Mouse (Mus musculus): Measurements from ENCODE around the gene Zfp108. TPM values are rescaled to one million over a fixed set of nuclear protein-coding genes. Genes with fewer than 3 reads are reported as not detected.

Gene Zfp108
- polyA plus RNA-seq, 1 experiment from 2014 or later: 4.0 TPM

DNA sequence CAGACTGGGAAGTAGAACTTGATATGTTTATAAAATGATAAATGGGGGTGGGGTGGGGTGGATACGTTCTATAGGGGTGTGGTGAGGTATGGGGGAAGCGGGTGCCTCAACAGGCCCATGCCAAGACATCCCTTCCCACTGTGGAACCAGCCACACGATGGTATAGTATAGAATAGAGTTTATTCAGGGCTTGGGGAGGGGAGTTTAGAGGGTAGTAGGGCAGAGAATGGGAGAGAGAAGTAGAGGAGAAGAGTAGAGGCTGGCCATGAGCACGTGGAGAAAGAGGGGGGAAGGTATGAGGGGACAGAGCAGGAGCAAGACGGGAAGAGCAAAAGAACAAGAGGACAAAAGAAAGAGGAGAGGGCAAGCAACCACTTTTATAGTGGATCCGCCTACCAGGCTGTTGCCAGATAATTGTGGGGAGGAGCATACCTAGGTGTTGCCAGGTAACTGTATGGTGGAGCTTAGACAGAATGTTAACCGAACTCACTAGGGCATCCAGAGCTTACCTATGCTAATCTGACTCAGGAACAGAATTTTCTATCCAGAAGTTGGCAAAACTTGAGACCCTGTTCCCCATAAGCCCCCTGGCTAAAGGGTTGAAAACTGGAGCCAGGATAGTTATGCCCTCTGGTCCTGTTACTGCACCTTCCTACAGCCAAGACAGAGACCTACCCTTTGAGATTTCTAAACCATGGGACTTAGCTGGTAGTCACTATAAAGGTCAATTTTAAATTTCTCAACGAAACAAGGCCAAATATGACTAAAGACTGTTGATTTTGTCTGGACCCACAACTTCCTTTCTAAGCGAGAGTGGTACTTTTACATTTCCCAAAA lies 597 bp upstream of the Zfp108 start:
- peak; percentile 57; the same call in 1 of the 2 replicates for ATAC-seq (replicated peaks; ENCODE audit: insufficient number of reproducible peaks, low FRiP score, low TSS enrichment, low read depth)
- WGBS: 63% methylated on average over 9 of the region's 9 CpGs
- H3K9ac ChIP-seq (replicated peaks; ENCODE audit: low read length): no peak overlapping the region; the same call in none of the 2 replicates

DNA sequence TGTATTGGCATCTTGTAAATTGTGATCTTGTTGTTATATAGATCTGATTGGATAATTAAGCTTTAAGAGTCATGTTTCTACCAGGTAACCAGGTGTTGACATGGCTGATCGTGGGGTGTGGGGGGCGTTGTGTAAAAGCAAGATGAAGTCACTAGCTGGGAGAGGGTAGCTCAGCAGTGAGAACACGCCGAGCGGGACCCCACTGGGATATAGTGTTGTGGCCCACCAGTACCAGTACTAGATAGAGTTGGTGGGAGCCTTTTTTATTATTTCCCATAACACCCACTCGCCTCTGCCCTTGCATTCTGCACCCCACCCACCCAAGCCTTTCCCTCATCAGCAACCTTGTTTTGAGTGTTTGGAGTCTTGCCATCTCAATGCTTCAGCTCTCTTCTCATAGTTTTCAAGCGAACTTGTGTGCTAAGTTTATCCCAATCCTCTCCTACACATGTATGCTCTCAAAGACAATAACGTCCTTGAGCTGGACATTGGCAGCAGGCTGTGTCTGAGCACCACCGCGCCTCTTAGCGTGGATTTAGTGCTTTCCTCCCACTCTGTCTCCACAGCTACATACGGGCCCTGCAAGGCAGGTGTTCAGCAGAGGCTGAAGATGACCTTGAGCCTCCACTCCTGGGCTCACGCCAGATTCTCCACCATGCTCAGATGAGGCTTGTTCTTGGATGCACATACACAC lies 4.9 kb downstream of the Zfp108 start:
- no peak for ATAC-seq (replicated peaks; ENCODE audit: insufficient number of reproducible peaks, low FRiP score, low TSS enrichment, low read depth)
- no peak overlapping the region for H3K4me2 ChIP-seq (ENCODE audit: low read depth, low read length)
- no peaks in the 10 kb centered on the region for H3K36me3 ChIP-seq (replicated peaks; ENCODE audit: control insufficient read depth, insufficient read depth, low read depth, low read length)
- no peak for DNase-seq (ENCODE audit: low spot score)
- H3K27ac ChIP-seq (replicated peaks; ENCODE audit: low read depth, low read length): no peak overlapping the region
- H3K9ac ChIP-seq (replicated peaks; ENCODE audit: low read length): no peak overlapping the region
- no peaks in the 10 kb centered on the region for H3K4me1 ChIP-seq (ENCODE audit: control insufficient read depth, insufficient read depth, low read length)
- no peaks in the 10 kb centered on the region for H3K27me3 ChIP-seq (ENCODE audit: control insufficient read depth, insufficient read depth, low read length)
- 90% methylated on average over 13 of the region's 13 CpGs for WGBS
- no peak overlapping the region for H3K4me3 ChIP-seq (ENCODE audit: low read depth, low read length)
- H3K9me3 ChIP-seq (replicated peaks; ENCODE audit: control insufficient read depth, low read length): no peaks in the 10 kb centered on the region

More for the DNA sequence above, 597 bp upstream of the Zfp108 start:
- no peaks in the 10 kb centered on the region for H3K36me3 ChIP-seq (replicated peaks; ENCODE audit: control insufficient read depth, insufficient read depth, low read depth, low read length)
- DNase-seq (ENCODE audit: low spot score): no peak
- no peak overlapping the region for H3K4me3 ChIP-seq (ENCODE audit: low read depth, low read length)
- H3K27ac ChIP-seq (replicated peaks; ENCODE audit: low read depth, low read length): no peak overlapping the region
- H3K9me3 ChIP-seq (replicated peaks; ENCODE audit: control insufficient read depth, low read length): no peaks in the 10 kb centered on the region
- H3K4me2 ChIP-seq (ENCODE audit: low read depth, low read length): peak overlapping the region; percentile 13; the same call in 1 of the 2 replicates
- no peaks in the 10 kb centered on the region for H3K4me1 ChIP-seq (ENCODE audit: control insufficient read depth, insufficient read depth, low read length)
- no peaks in the 10 kb centered on the region for H3K27me3 ChIP-seq (ENCODE audit: control insufficient read depth, insufficient read depth, low read length)

DNA sequence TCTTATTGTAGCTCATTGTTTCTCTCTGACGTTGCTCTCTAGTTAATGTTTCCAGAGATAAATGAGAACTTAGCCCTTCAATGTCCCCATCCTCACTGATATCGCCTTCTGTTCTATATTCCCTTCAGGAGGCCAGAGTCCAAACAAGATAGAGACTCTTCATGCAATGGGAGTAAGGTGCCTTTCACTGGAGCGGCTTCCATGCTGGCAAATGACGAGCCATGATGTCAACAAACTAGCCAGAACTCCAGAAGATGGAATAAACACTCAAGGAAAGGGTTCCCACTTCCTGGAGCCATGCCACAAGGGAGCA lies 5.4 kb downstream of the Zfp108 start:
- Histone ChIP-seq H3K4me3 (ENCODE audit: low read depth, low read length) (no peak overlapping the region), H3K9ac (replicated peaks; ENCODE audit: low read length) (no peak overlapping the region), H3K9me3 (replicated peaks; ENCODE audit: control insufficient read depth, low read length) (no peaks in the 10 kb centered on the region), H3K4me1 (ENCODE audit: control insufficient read depth, insufficient read depth, low read length) (no peaks in the 10 kb centered on the region), H3K27me3 (ENCODE audit: control insufficient read depth, insufficient read depth, low read length) (no peaks in the 10 kb centered on the region), H3K36me3 (replicated peaks; ENCODE audit: control insufficient read depth, insufficient read depth, low read depth, low read length) (no peaks in the 10 kb centered on the region), H3K4me2 (ENCODE audit: low read depth, low read length) (no peak overlapping the region), H3K27ac (replicated peaks; ENCODE audit: low read depth, low read length) (no peak overlapping the region)
- ATAC-seq (replicated peaks; ENCODE audit: insufficient number of reproducible peaks, low FRiP score, low TSS enrichment, low read depth) (no peak), DNase-seq (ENCODE audit: low spot score) (no peak)
- WGBS: 87% methylated on average over 4 of the region's 4 CpGs

DNA sequence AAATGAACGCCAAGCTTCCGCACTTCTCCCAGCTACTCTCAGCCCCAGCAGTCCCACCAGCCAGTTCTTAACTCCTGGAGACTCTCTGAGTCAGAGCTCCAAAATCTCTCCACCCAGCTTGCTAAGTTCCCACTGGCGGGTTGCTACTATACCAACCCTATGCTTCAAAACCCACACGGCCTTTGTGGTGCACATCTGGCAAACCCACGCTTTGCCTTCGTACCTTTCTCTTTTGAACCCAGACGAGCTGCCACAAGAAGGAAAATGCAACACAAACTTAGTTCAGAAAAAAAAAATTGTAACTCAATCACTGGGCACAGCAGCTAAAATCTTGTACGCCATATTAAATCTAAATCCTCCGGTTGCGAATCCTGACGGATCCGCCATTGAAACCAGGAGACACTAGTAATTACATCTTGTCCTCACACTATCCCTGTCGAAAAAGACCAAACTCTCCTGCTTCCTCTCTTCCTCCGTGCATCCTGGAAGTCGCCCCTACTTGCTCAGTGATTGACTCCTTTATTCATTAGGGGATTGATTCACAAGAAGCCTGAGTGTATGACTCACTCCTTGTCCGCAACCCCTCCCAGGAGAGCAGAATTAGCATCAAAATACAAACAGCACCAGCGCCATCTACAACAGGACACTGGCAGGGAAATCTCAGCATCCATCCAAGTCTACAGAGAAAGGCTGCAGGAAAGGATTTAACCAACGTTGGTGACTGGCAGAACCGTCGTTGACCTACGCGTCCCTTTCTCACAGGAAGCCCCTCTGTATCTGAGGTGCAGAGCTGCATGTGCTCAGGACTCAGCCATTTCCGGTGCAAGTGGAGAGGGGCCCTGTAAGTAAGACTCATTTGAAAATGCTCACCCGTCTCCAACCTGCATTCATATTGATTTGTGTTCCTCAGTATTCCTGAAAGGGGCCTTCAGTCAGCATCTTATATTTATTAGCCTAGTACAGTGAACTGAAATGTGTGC lies 13.9 kb downstream of the Zfp108 start:
- Histone ChIP-seq H3K27ac (replicated peaks; ENCODE audit: low read depth, low read length) (no peak overlapping the region), H3K4me1 (ENCODE audit: control insufficient read depth, insufficient read depth, low read length) (no peaks in the 10 kb centered on the region), H3K9ac (replicated peaks; ENCODE audit: low read length) (no peak overlapping the region), H3K4me3 (ENCODE audit: low read depth, low read length) (no peak overlapping the region), H3K4me2 (ENCODE audit: low read depth, low read length) (no peak overlapping the region), H3K36me3 (replicated peaks; ENCODE audit: control insufficient read depth, insufficient read depth, low read depth, low read length) (no peaks in the 10 kb centered on the region), H3K27me3 (ENCODE audit: control insufficient read depth, insufficient read depth, low read length) (no peaks in the 10 kb centered on the region), H3K9me3 (replicated peaks; ENCODE audit: control insufficient read depth, low read length) (no peaks in the 10 kb centered on the region)
- WGBS: 68% methylated on average over 24 of the region's 24 CpGs
- ATAC-seq (replicated peaks; ENCODE audit: insufficient number of reproducible peaks, low FRiP score, low TSS enrichment, low read depth) (no peak), DNase-seq (ENCODE audit: low spot score) (no peak)

DNA sequence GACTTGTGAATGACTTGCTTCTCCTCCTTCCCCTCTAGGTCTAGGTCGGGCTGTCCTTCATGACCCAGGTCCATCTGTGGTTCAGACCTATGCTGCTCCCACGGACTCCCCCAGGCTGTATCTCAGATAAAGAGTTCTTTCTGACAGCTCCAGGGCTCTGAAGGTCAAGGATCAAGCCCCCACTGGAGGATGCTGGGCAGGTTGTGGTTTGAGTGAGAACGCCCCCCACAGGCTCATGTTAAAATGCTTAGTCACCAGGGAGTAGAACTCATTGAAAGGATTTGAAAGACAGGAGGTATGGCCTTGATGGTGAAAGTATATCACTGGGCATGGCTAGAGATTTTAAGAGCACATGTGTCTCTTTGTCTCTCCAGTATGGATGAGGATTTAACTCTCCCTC lies 14.7 kb downstream of the Zfp108 start:
- H3K4me3 ChIP-seq (ENCODE audit: low read depth, low read length): no peak overlapping the region
- H3K27ac ChIP-seq (replicated peaks; ENCODE audit: low read depth, low read length): no peak overlapping the region
- no peak overlapping the region; the same call in 1 of the 2 replicates for H3K4me2 ChIP-seq (ENCODE audit: low read depth, low read length)
- no peak overlapping the region; the same call in 1 of the 2 replicates for H3K9ac ChIP-seq (replicated peaks; ENCODE audit: low read length)
- no peaks in the 10 kb centered on the region for H3K4me1 ChIP-seq (ENCODE audit: control insufficient read depth, insufficient read depth, low read length)
- no peaks in the 10 kb centered on the region for H3K9me3 ChIP-seq (replicated peaks; ENCODE audit: control insufficient read depth, low read length)
- DNase-seq (ENCODE audit: low spot score) (no peak), ATAC-seq (replicated peaks; ENCODE audit: insufficient number of reproducible peaks, low FRiP score, low TSS enrichment, low read depth) (no peak)
- peaks cover under 1% of the 10 kb centered on the region; the same call in 1 of the 2 replicates for H3K36me3 ChIP-seq (replicated peaks; ENCODE audit: control insufficient read depth, insufficient read depth, low read depth, low read length)
- 62% methylated on average over 3 of the region's 3 CpGs for WGBS
- H3K27me3 ChIP-seq (ENCODE audit: control insufficient read depth, insufficient read depth, low read length): no peaks in the 10 kb centered on the region

DNA sequence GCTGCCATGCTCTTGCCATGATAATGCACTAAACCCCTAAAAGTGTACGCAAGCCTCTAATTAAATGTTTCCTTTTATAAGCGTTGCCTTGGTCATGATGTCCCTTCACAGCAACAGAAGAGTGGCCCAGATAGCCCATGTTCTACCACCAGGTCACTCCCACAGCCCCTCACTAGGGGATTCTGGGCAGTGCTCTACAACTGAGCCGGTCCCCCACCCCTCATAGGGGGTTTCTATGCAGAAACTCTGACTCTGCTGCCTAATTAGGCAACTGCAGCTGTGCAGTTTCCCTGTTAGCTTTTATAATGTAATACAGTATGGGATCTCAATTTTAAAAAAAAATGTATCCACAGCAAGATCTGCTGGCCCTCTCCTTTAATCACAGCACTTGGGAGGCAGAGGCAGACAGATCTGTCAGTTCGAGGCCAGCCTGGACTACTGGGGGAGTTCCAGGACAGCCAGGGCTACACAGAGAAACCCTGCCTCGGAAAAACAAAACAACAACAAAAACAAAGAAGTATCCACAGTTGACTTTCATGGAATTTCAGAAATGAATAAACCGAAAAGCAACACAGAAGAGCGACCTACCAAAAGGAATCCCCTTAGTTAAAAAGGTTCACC lies 15.2 kb downstream of the Zfp108 start:
- 35% methylated on average over 7 of the region's 7 CpGs for WGBS
- Histone ChIP-seq H3K4me2 (ENCODE audit: low read depth, low read length) (peak overlapping the region; percentile 27), H3K27ac (replicated peaks; ENCODE audit: low read depth, low read length) (no peak overlapping the region), H3K4me3 (ENCODE audit: low read depth, low read length) (peak overlapping the region; percentile 58), H3K4me1 (ENCODE audit: control insufficient read depth, insufficient read depth, low read length) (no peaks in the 10 kb centered on the region), H3K9me3 (replicated peaks; ENCODE audit: control insufficient read depth, low read length) (no peaks in the 10 kb centered on the region), H3K9ac (replicated peaks; ENCODE audit: low read length) (peak overlapping the region; percentile 19), H3K36me3 (replicated peaks; ENCODE audit: control insufficient read depth, insufficient read depth, low read depth, low read length) (peaks cover 5% of the 10 kb centered on the region), H3K27me3 (ENCODE audit: control insufficient read depth, insufficient read depth, low read length) (no peaks in the 10 kb centered on the region)
- ATAC-seq (replicated peaks; ENCODE audit: insufficient number of reproducible peaks, low FRiP score, low TSS enrichment, low read depth): peak; percentile 45
- no peak for DNase-seq (ENCODE audit: low spot score)

DNA sequence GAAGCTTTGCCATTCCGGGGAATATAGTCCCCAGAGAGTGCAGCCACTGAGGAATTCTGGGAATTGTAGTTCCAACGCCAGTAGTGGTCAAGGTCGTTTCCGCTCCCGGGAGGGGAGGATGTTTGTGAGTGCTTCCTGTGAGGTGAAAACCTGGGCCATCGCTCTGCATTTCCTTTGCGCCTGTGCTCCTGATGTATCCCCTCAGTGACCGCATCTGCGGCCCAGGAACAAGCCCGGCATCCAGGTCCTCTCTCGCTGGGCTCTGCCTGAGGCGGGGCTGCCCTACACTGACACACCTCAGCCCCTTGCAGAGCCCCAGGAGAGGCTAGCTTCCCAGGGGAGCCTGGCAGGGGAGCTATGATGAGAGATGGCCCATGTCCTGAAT lies 15.7 kb downstream of the Zfp108 start, which contains the start of gene Zfp93:
Gene Zfp93, plus strand, starts transcription at position 133 of the 385 bp plus-strand sequence.
- H3K27me3 ChIP-seq (ENCODE audit: control insufficient read depth, insufficient read depth, low read length): no peaks in the 10 kb centered on the region
- ATAC-seq (replicated peaks; ENCODE audit: insufficient number of reproducible peaks, low FRiP score, low TSS enrichment, low read depth) (peak; percentile 92), DNase-seq (ENCODE audit: low spot score) (peak; percentile 96)
- peaks cover 9% of the 10 kb centered on the region for H3K36me3 ChIP-seq (replicated peaks; ENCODE audit: control insufficient read depth, insufficient read depth, low read depth, low read length)
- no peak within 1 kb of the TSS; the same call in 1 of the 2 replicates for H3K27ac ChIP-seq (replicated peaks; ENCODE audit: low read depth, low read length)
- H3K9ac ChIP-seq (replicated peaks; ENCODE audit: low read length): peak within 1 kb of the TSS; percentile 88
- under 1% methylated on average over 12 of the region's 12 CpGs for WGBS
- H3K9me3 ChIP-seq (replicated peaks; ENCODE audit: control insufficient read depth, low read length): no peaks in the 10 kb centered on the region
- peak within 1 kb of the TSS; percentile 58 for H3K4me3 ChIP-seq (ENCODE audit: low read depth, low read length)
- H3K4me2 ChIP-seq (ENCODE audit: low read depth, low read length): peak within 1 kb of the TSS; percentile 78
- no peaks in the 10 kb centered on the region for H3K4me1 ChIP-seq (ENCODE audit: control insufficient read depth, insufficient read depth, low read length)
